Mouse (Mus musculus): ENCODE measurements around the gene Myh7.

GRCm38 (mm10) chr14:54998680-54999079, 4.3 kb upstream of the Myh7 start:
- TF ChIP-seq ZC3H11A (IDR thresholded peaks at IDR 0.05; ENCODE audit: borderline replicate concordance, low read depth, low read length) (no peak), ZNF384 (IDR thresholded peaks at IDR 0.05; ENCODE audit: low read depth, low read length) (no peak), CHD2 (IDR thresholded peaks at IDR 0.05; ENCODE audit: low read depth, low read length) (no peak)

Data from ES-E14 (cell line).